Mouse (Mus musculus): Measurements from ENCODE around the gene Tax1bp1. TPM values are rescaled to one million over a fixed set of nuclear protein-coding genes. Genes with fewer than 3 reads are reported as not detected.
"Not testable (repeated sequence)": the region's sequence is repeated elsewhere in the genome, so short reads cannot be mapped to it uniquely, and the experiment has no call there.

The Tax1bp1 gene
- 40.1 and 46.7 TPM in 2 replicates for polyA plus RNA-seq (2012; rRNA removed)

GRCm38 (mm10) chr6:52713104-52713896, at the start of gene Tax1bp1:
Tax1bp1 (plus strand) TSS chr6:52713729.
- H3K4me3 ChIP-seq (ENCODE audit: control insufficient read depth, insufficient read depth, low read length), result peak within 1 kb of the TSS; percentile 92

GRCm38 (mm10) chr6:52667641-52668040, 45.9 kb upstream of the Tax1bp1 start:
- no peaks in the 10 kb centered on the region for H3K36me3 ChIP-seq (ENCODE audit: control insufficient read depth, insufficient read depth, low read length)
- H3K27ac ChIP-seq (ENCODE audit: control insufficient read depth, insufficient read depth, low read length), result no peak overlapping the region
- peaks cover 2% of the 10 kb centered on the region; the same call in 1 of the 2 replicates for H3K4me1 ChIP-seq (replicated peaks; ENCODE audit: control insufficient read depth, insufficient read depth, low read length)
- no peak for DNase-seq
- TF ChIP-seq CTCF (IDR thresholded peaks at IDR 0.05; ENCODE audit: borderline replicate concordance, control insufficient read depth, extremely low read depth, insufficient read depth, low read length, poor library complexity) (no peak), POLR2A (IDR thresholded peaks at IDR 0.05; ENCODE audit: control insufficient read depth, extremely low read depth, insufficient read depth, low read length, poor library complexity) (no peak)
- no peak overlapping the region for H3K4me3 ChIP-seq (ENCODE audit: control insufficient read depth, insufficient read depth, low read length)
- WGBS, result 92% methylated on average over 3 of the region's 3 CpGs
- no peaks in the 10 kb centered on the region for H3K27me3 ChIP-seq (ENCODE audit: control insufficient read depth, insufficient read depth, low read length)

More at GRCm38 (mm10) chr6:52713104-52713896, at the start of gene Tax1bp1:
- no peaks in the 10 kb centered on the region for H3K27me3 ChIP-seq (ENCODE audit: control insufficient read depth, insufficient read depth, low read length)
- 0 out of 2 replicates have a peak, but pooled peaks cover 4% of the 10 kb centered on the region for H3K4me1 ChIP-seq (replicated peaks; ENCODE audit: control insufficient read depth, insufficient read depth, low read length)
- peak within 1 kb of the TSS; percentile 91 for H3K27ac ChIP-seq (ENCODE audit: control insufficient read depth, insufficient read depth, low read length)
- H3K36me3 ChIP-seq (ENCODE audit: control insufficient read depth, insufficient read depth, low read length), result no peaks in the 10 kb centered on the region
- DNase-seq, result peak; percentile 93
- TF ChIP-seq CTCF (IDR thresholded peaks at IDR 0.05; ENCODE audit: borderline replicate concordance, control insufficient read depth, extremely low read depth, insufficient read depth, low read length, poor library complexity) (no peak), POLR2A (IDR thresholded peaks at IDR 0.05; ENCODE audit: control insufficient read depth, extremely low read depth, insufficient read depth, low read length, poor library complexity) (peak; percentile 92)
- WGBS, result under 1% methylated on average over 38 of the region's 38 CpGs

- H3K4me1 ChIP-seq (replicated peaks; ENCODE audit: control insufficient read depth, insufficient read depth, low read length); H3K27me3 ChIP-seq (ENCODE audit: control insufficient read depth, insufficient read depth, low read length); H3K36me3 ChIP-seq (ENCODE audit: control insufficient read depth, insufficient read depth, low read length); H3K4me3 ChIP-seq (ENCODE audit: control insufficient read depth, insufficient read depth, low read length); H3K27ac ChIP-seq (ENCODE audit: control insufficient read depth, insufficient read depth, low read length); DNase-seq: not testable (repeated sequence)
- WGBS, result 56% methylated on average over 2 of the region's 2 CpGs
Observed at GRCm38 (mm10) chr6:52669878-52670277, 43.7 kb upstream of the Tax1bp1 start.

- Histone ChIP-seq H3K4me3 (ENCODE audit: control insufficient read depth, insufficient read depth, low read length) (no peak overlapping the region), H3K27me3 (ENCODE audit: control insufficient read depth, insufficient read depth, low read length) (no peaks in the 10 kb centered on the region), H3K4me1 (replicated peaks; ENCODE audit: control insufficient read depth, insufficient read depth, low read length) (no peaks in the 10 kb centered on the region), H3K36me3 (ENCODE audit: control insufficient read depth, insufficient read depth, low read length) (no peaks in the 10 kb centered on the region), H3K27ac (ENCODE audit: control insufficient read depth, insufficient read depth, low read length) (no peak overlapping the region)
- DNase-seq, result no peak
- TF ChIP-seq POLR2A (IDR thresholded peaks at IDR 0.05; ENCODE audit: control insufficient read depth, extremely low read depth, insufficient read depth, low read length, poor library complexity) (no peak), CTCF (IDR thresholded peaks at IDR 0.05; ENCODE audit: borderline replicate concordance, control insufficient read depth, extremely low read depth, insufficient read depth, low read length, poor library complexity) (no peak)
- 76% methylated on average over 8 of the region's 8 CpGs for WGBS
Observed at GRCm38 (mm10) chr6:52671791-52672190, 41.7 kb upstream of the Tax1bp1 start.

- TF ChIP-seq POLR2A (IDR thresholded peaks at IDR 0.05; ENCODE audit: control insufficient read depth, extremely low read depth, insufficient read depth, low read length, poor library complexity) (no peak), CTCF (IDR thresholded peaks at IDR 0.05; ENCODE audit: borderline replicate concordance, control insufficient read depth, extremely low read depth, insufficient read depth, low read length, poor library complexity) (no peak)
- WGBS, result 37% methylated on average over 2 of the region's 2 CpGs
- H3K27me3 ChIP-seq (ENCODE audit: control insufficient read depth, insufficient read depth, low read length), result no peaks in the 10 kb centered on the region
- H3K36me3 ChIP-seq (ENCODE audit: control insufficient read depth, insufficient read depth, low read length), result no peaks in the 10 kb centered on the region
- no peaks in the 10 kb centered on the region for H3K4me1 ChIP-seq (replicated peaks; ENCODE audit: control insufficient read depth, insufficient read depth, low read length)
- H3K4me3 ChIP-seq (ENCODE audit: control insufficient read depth, insufficient read depth, low read length), result no peak overlapping the region
- DNase-seq, result no peak
- H3K27ac ChIP-seq (ENCODE audit: control insufficient read depth, insufficient read depth, low read length), result no peak overlapping the region
Observed at GRCm38 (mm10) chr6:52672539-52672938, 41.0 kb upstream of the Tax1bp1 start.

- no peaks in the 10 kb centered on the region for H3K27me3 ChIP-seq (ENCODE audit: control insufficient read depth, insufficient read depth, low read length)
- DNase-seq, result no peak
- H3K4me1 ChIP-seq (replicated peaks; ENCODE audit: control insufficient read depth, insufficient read depth, low read length), result peaks cover 3% of the 10 kb centered on the region
- no peaks in the 10 kb centered on the region for H3K36me3 ChIP-seq (ENCODE audit: control insufficient read depth, insufficient read depth, low read length)
- H3K27ac ChIP-seq (ENCODE audit: control insufficient read depth, insufficient read depth, low read length), result no peak overlapping the region
- no peak overlapping the region for H3K4me3 ChIP-seq (ENCODE audit: control insufficient read depth, insufficient read depth, low read length)
- TF ChIP-seq POLR2A (IDR thresholded peaks at IDR 0.05; ENCODE audit: control insufficient read depth, extremely low read depth, insufficient read depth, low read length, poor library complexity) (no peak), CTCF (IDR thresholded peaks at IDR 0.05; ENCODE audit: borderline replicate concordance, control insufficient read depth, extremely low read depth, insufficient read depth, low read length, poor library complexity) (no peak)
- 95% methylated on average over 7 of the region's 7 CpGs for WGBS
Observed at GRCm38 (mm10) chr6:52673706-52674105, 39.8 kb upstream of the Tax1bp1 start.
